Mouse (Mus musculus): ENCODE data around the gene Fbln5.

Gene Fbln5

DNA sequence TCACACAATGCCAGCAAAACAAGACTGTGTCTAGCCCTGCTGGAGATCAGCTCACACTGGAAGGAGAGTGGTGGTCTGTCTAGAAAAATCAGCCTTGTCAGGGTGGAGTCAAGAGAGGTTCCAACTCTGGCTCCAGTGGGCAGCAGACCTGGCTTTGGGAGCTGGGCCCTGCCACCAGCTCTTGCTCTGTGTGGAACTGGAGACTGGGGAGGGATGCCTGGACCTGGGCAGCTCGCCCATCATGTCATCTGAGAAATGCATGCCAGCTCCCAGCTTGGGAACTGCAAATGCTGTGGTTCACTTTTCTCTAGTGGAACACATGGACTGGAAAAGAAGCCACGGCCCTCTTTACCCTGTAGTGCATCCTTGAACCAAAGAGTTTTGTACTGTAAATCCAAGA, 8.3 kb downstream of the Fbln5 start:
- DNase-seq (ENCODE audit: low read depth, low spot score): no peak

DNA sequence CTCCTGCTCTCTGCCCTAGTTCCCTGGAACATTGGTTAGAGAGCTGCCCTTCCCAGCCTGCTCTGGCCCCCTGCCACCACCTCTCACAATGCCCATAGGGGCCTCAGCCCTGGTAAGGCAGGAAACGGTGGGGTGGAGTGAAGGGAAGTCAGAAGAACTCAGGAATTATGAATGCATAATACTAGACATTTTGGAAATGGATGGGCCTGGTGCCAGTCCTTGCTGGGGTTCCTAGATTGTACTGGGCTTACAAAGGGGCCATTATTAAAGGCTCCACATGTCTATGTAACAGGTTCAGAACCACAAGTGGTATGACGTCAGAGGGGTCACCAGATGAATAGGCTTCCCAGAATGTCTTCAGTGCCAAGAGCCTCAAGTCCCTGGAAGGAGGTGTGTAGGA, 11.5 kb downstream of the Fbln5 start:
- no peak for DNase-seq (ENCODE audit: low read depth, low spot score)

DNA sequence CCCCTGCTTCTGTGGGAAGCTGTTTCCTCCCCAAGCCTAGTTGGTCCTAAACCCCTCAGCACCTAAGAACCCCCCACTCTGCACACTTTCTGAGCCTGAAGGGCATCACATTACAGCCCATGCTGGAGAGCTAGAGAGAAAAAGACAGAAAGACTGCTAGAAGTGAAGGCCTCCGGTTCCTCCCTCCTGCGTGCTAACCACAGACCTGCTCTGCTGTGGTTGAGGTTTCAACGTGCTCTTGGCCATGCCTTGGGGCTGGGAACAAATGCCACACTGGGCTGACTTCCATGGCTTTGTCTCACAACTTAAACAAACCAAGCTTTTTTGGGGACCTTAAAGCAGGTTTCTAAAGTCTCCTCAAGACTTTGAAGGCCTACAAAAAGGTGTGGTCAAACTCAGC, 16.4 kb downstream of the Fbln5 start:
- DNase-seq (ENCODE audit: low read depth, low spot score): no peak

- no peak for DNase-seq (ENCODE audit: low read depth, low spot score)
Measured at GRCm38 (mm10) chr12:101801744-101802143, 17.1 kb downstream of the Fbln5 start.

DNA sequence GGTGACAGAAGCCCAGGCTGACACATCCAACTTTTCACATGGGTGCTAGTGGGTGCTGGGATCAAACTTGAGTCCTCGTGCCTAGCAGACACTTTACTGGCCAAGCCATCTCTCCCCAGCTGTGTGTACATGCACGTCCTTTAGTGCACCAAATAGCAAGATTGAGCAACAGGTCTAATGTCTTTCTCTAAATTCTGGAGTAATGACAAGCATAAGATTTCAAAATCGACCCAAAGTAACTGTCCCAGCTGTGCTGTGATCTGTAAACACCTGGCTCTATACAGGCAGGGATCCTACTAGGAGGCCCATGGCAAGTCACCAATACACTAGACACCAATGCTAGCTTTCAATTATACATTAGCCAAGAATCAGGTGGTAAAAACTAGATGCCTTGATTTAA, 17.8 kb downstream of the Fbln5 start:
- no peak for DNase-seq (ENCODE audit: low read depth, low spot score)

DNA sequence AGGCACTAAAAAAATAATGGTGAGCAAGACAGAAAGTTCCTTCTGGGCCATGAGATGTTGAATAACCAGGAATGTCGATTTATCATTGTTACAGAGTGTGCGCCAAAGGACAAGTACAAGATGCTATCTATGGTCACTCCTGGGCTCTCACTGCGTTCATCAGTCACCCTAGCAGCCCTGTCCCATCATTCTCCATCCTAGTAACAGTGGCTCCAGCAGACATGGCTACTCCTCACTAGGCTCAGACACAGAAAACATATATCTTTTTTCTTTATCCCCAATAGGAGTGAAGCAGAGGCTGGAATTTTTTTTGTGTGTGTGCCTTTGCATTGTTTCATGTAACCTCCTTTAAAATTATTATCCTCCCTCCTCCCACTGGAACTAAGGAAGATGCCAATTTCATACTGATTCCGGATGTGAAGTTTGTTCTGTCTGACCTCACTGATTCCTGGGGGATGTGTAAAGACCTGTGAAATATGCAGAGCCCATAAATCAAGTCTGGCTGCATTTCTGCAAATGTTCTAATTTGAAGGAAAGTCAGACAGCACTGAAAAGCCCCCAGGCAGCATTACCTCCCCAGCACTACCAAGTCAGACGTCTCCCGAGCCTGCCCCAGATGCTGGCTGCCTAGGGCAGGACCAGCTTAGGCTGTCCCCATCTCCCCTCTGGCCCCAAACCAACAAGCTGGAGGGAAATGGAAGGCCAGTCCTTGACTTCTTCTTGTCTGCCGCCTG, 20.5 kb downstream of the Fbln5 start:
- no peak for DNase-seq (ENCODE audit: low read depth, low spot score)

- no peak for DNase-seq (ENCODE audit: low read depth, low spot score)
Measured at GRCm38 (mm10) chr12:101794458-101794857, 24.4 kb downstream of the Fbln5 start.

DNA sequence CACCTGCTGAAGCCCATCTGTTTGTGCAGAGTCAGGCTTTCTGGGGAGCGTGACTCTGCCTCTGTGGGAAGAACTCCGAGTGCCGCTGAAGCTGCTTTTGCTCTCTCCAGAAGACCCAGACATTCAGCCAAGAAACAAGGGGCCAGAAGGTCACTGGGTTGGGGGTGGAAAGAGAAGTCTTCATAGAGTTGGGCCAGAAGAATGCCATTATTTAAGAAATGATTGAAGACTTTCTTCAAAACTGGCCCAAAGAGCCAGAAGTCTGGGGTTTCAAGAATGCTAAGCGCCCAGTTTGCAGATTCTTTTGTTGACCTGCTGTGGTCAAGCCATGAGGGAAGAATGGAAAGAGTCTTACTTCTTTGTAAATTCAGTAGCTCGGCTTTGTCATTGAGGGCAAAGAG, 25.6 kb downstream of the Fbln5 start:
- DNase-seq (ENCODE audit: low read depth, low spot score): no peak

GRCm38 (mm10) chr12:101792684-101793083, 26.2 kb downstream of the Fbln5 start:
- no peak for DNase-seq (ENCODE audit: low read depth, low spot score)

GRCm38 (mm10) chr12:101789767-101790166, 29.1 kb downstream of the Fbln5 start:
- DNase-seq (ENCODE audit: low read depth, low spot score): no peak

DNA sequence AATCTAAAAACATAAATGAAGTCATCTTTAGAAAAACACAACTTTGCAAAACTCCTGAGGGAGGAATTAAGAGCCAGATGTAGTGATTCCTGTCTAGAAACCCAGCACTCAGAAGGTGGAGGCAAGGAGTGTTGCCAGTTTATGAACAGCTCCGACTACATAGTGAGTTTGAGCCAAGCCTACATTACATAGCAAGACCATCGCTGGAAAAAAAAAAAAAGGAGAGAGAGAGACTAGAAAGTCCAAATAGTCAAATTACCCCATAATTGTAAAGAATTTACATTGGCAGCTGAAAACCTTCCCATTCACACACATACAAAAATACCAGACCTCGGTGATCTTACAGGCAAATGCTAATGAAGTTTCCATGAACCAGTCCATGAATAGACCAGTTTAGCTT, 29.6 kb downstream of the Fbln5 start:
- no peak for DNase-seq (ENCODE audit: low read depth, low spot score)

GRCm38 (mm10) chr12:101782787-101783186, 36.1 kb downstream of the Fbln5 start:
- DNase-seq (ENCODE audit: low read depth, low spot score): no peak

- no peak for DNase-seq (ENCODE audit: low read depth, low spot score)
Measured at GRCm38 (mm10) chr12:101780915-101781314, 37.9 kb downstream of the Fbln5 start.

- no peak for DNase-seq (ENCODE audit: low read depth, low spot score)
Measured at GRCm38 (mm10) chr12:101777613-101778325, 41.1 kb downstream of the Fbln5 start.

GRCm38 (mm10) chr12:101776383-101776782, 42.5 kb downstream of the Fbln5 start:
- DNase-seq (ENCODE audit: low read depth, low spot score): no peak

DNA sequence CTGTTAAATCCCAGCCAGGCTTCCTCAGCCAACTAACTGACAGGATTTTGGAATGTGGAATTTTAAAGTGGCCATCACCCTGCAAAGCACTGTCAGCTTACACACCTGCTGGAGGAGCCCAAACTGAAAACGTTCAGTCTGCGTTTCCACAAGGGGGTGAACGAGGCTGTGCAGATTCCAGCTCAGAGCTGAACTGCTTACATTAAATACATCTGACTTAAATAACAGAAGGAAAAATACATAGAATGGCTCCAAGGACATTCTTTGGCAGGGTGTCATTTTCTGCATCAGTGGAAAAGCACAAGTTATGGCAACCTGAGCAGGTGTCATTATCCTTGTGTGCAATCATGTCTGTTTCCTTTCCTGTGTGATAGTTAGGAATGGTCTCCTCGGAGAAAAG, 44.7 kb downstream of the Fbln5 start:
- no peak for DNase-seq (ENCODE audit: low read depth, low spot score)

DNA sequence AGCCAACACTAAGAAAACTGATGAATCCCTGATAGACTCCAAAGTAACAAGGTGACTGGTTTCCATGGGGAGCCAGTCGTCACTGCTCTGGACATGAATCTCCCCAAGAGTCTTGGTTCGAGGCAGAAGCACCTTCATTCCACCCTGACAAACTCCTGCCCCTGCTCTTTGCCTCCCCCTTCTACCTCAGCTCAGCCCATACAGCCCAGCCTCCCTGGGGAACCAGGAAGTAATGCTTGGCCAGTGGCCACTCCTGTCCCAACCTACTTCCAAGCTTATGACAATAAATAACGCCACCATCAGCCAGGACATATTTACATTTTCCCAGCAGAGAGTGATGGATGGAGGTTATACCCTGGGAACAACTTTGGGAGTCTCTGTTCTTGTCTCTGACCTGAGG, 45.9 kb downstream of the Fbln5 start:
- DNase-seq (ENCODE audit: low read depth, low spot score): no peak

DNA sequence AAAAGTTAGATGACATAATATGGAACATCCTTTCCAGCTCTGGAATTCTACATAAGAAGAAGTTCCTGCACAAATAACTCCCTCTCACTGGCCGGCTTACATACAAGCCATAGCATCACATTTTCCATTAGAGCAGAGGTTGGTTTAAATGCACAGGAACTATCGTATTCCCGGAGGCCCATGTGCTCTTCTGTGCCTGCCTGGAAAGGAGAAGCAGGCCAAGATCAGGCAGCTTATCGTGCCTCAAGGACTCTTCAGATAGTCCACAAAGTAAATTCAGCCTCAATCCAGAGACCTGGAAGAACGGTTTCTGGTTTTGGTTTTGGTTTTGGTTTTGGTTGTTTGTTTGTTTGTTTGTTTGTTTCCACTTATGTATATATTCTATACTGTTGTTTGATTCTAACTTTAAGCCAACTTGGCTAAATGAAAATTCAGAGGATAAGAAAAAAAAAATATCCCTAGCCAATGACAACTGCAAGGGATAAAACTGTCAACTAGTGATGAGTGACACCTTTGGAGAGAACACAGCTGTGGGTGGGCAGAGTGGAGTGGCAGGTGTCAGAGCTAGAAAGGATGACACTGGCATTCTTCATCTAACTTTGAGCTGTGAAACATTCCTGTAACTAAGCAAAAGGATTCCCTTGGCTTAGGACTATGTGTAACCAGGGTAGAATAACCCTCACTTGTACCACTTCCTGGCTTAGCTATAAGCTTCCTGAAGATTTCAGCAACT, 48.4 kb downstream of the Fbln5 start:
- DNase-seq (ENCODE audit: low read depth, low spot score): no peak

GRCm38 (mm10) chr12:101767306-101768053, 51.4 kb downstream of the Fbln5 start:
- no peak for DNase-seq (ENCODE audit: low read depth, low spot score)

DNA sequence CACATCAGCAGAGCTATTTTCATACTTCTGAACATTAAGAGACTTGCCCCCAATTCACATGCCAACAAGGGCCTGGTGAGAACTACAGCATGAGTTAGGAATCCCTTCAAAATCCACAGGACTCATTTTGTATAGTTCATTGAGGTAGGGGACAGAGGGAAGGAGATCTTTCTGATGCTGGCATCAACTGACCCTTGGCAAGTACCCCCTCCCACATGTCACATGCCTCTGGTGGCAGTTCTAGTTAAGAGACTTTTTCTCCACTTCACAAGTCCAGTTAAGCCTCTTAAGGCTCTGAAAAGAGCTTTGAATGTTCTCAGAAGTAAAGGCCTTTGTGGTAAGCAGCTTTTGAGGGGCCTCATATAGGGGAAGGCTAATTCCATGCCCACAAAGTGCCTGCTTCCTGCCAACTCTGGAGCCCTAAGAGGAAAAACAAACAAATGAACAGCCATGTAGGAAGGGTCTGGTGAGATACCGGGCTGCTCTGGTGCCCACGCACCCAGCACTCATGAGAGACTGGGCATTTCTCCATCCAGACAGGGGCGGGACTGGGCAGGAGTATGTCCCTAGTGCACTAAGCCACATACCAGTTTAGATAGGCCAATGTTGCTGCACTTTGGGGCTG, 52.5 kb downstream of the Fbln5 start:
- DNase-seq (ENCODE audit: low read depth, low spot score): no peak

DNA sequence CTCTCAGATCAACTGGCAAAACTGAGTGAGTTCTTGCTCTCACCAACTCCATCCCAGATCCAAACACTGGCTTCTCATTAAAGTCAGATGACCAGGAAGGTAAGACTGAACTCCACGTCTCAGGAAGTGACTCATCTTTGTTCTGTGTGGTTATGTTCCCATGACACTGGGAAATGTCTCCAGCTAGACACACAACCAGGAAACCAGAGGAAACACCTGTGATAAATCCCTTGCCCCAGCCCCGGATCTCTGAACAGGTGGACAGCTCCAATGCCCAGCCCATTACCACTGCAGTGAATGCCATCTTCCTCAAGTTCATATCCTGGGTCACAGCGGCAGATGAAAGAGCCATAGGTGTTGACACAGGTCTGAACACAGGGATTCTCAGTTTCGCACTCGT, 54.0 kb downstream of the Fbln5 start:
- no peak for DNase-seq (ENCODE audit: low read depth, low spot score)

- no peak for DNase-seq (ENCODE audit: low read depth, low spot score)
Measured at GRCm38 (mm10) chr12:101763065-101763464, 55.8 kb downstream of the Fbln5 start.

Data from retina, adult 2 months (tissue).